13 mouse cellular contexts compared by ENCODE assay signal in the genomic region with DNA sequence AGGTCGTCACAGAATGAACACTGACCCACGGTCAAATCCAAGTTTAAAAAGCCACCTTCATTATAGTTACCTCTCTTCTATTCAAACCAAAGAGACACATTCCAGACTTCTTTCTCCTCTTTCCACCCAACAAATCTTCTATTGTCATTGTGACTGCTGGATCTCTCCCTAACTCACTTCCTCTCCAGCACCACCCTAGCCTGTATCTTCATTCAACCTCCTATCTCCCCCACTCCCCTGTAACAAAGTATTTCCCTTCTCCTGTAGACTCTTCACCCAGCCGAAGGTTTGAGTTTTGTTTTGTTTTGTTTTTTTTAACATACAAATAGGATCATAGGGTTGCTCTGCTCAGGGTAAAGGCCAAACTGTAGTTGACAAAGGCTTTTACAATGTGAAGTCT.
"Had no signal": no experiment of that assay in that cellular context is flagged by ENCODE, and none has a peak within 500 bp of the region (broad histone marks: within the 10 kb centered on the region; RNA-seq: fewer than 3 reads in every experiment).

No protein-coding gene starts in this region.

- H3K27ac ChIP-seq: liver, embryonic 15.5 days; midbrain, embryonic 10.5 days; midbrain, embryonic 12.5 days; neural tube, embryonic 12.5 days; stomach, embryonic 15.5 days; stomach, postnatal 0 days had no signal

- DNase-seq: lung, adult 18-20 months; lung, embryonic 14.5 days; lung, postnatal 4 days; midbrain, embryonic 14.5 days; right cerebral cortex, postnatal 25 days; thymus, adult 2 months; thymus, postnatal 25 days had no signal

- H3K4me3 ChIP-seq: liver, embryonic 15.5 days; midbrain, embryonic 10.5 days; midbrain, embryonic 12.5 days; neural tube, embryonic 12.5 days; stomach, embryonic 15.5 days had no signal
